Mouse (Mus musculus) frontal cortex, postnatal 36 days (tissue): ENCODE results near the gene Sstr2.
A peak's percentile ranks its signal among the peaks of the same experiment; 100 is the strongest.

ENCODE experiments used
- DNase-seq, 2 experiments: peaks; one replicate each; pipeline ENCODE4 v3.0.0; 2022; ENCODE audit warnings: low spot score in 2 of 2

The Sstr2 gene

DNA sequence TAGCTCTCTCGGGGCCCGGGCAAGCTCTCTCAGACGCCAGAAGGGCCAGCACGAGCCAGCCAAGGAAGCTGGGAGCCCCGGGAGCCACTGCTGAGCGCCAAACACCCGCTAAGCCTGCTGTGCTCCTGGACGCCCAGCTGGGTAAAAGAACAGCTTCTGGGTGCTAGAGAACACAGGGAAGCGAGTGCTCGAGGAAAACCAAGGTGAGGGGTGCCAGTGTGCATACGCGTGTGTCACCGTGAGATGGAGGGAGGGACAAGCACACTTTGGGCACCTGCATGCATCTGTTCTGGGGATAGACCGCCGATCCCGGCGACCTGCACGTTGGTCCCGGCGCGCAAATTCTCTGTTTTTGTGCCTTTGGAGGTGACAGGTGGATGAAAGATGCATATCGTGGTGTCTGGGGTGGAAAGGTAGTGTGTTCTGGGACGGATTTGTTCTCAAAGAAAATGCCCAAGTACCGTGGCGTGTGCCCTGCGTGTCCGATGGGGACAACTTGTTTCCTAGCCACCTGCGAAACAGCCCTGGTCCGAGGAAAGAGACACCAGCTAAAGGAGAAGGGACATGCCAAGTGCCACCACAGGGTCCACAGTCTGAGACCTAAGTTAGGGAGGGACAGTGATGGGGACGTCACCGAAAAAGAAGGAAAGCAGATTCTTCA, 408 bp downstream of the Sstr2 start:
- DNase-seq, result no peak

DNA sequence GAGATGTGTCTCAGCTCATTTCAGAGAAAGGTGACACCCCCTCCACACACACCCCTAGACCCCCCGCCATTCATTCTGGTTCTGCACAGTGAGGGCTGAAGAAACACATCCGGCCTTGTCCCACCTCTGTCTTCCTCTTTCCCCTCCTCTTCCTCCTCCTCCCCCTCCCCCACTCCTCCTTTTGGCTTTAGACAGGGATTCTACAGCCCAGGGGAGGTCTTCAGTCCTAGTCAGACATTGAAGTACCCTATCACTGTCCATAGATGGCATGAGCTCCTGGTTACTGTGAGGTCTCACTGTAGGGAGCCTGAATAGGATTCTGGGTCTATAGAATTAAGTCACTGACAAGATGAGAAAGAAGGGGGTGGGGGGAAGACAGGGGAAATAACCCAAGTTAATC, 1.9 kb downstream of the Sstr2 start:
- no peak for DNase-seq

DNA sequence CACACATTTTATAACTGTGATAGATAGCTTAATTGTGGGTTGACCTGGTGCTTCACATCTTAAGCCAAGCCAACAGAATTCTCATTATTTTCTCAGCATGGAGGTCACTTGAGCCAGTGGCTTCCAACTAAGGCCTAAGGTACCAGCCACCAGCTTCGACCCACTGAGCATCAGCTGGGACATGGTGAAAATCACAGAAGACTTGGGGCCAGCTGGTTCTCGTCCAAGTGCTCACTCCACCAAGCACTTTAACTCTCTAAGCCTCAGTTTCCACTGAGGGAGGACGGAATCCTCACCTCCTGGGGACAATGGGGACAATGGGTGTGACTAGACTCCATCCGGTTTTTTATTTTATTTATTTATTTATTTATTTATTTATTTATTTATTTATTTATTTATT, 2.9 kb downstream of the Sstr2 start:
- DNase-seq, result no peak

DNA sequence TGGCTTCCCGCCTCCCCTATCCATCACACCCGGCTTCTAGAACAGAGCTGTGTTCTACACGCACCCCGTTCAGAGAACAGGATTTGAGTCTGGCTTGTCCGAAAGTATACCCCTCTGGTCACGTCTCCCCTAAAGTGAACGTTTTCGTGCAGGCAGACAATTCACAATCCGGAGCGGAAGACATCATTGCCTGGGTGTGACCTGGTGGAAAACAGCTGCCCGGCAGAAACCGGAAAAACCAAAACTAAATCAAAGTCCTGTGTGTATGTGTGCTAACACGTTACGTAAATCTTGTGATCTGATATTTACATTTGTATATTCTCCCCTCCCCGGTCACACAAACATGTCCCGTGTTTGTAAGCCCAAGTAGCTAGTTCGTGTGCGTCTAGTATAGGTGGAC, 6.3 kb downstream of the Sstr2 start:
- no peak for DNase-seq

GRCm38 (mm10) chr11:113627785-113628184, 8.6 kb downstream of the Sstr2 start:
- DNase-seq, result no peak

DNA sequence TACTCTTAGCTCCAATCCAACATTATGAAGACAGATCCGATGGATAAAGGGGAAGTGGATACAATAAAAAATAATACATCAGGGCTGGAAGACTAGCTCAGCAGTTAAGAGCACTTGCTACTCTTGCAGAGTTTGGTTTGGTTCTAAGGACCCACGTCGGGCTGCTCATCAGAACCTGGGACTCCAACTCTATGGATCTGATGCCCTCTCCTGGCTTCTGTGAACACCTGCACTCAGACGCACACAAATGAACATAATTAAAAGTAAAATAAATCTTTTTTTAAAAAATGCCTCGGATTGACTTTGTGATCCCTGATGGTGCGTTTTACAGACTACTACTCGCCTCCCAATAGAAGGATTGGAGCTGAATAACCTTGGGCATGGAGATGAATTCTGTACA, 11.5 kb downstream of the Sstr2 start:
- DNase-seq, result no peak

DNA sequence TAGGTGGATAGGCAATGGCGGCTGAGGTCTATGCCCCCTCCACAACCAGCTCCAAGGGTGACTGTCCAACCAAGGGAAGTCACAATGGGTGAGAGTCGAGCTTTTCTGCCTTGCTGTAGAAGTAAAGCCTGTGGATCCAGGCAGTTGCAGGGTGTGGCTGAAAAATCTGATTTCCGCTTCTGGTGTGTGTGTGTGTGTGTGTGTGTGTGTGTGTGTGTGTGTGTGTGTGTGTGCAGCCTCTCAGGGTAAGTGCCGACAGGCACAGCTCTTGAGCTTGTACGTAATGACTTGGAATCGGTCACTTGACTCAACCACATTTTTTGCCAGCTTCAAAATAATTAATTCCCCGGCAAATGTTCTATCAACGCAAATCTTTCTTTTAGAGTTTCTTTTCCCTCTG, 12.2 kb downstream of the Sstr2 start:
- no peak for DNase-seq

DNA sequence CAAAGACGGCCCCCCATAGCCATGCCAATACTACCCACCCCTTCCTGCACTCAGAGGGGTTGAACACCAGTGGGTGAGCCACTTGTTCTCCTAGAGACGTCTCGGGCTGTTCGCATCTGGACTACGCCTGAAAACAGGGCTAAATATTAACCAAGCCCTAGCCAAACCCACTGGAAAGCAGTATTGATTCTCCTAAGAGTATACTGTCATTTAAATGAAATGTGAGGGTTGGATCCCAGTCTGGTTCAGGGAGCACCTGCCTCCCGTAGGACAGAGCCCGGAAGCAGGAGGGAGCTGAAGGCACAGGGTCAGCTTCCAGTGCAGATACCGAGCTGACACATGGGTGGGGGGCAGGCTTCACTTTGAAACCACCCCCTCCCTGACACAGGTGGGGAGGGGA, 12.7 kb downstream of the Sstr2 start:
- DNase-seq, result no peak

DNA sequence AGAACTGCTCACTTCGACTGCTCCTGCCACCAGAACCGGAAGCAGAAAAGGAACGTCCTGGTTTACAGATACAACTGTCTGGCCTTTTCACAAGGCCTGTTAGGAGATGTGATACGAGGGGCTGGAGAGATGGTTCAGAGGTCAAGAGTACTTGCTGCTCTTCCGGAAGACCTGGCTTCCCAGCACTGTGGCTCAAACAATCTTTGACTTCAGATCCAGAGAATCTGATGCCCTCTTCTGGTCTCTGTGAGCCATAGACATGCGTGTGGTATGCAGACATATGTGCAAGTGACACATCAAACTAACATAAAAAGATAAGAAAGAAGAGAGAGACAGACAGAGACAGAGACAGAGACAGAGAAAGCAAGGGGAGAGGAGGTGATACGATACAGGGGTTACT, 13.2 kb downstream of the Sstr2 start:
- no peak for DNase-seq

DNA sequence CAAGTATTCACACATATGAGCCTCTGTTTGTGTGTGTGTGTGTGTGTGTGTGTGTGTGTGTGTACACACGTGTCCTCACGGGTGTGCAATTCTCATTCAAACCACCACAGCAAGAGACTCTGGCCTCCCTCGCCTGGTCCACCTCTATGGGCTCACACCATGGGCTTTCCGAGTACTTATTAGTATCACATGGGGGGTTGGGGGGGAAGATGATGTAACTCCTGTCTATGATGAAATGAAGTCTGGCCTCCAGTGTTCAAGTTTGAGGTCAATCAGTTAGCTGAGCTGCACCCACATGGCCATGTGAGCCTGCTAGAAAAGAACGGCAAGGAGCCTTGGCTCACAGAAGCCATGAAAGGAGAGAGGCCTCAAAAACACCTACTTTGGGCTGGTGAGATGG, 14.3 kb downstream of the Sstr2 start:
- DNase-seq, result no peak

DNA sequence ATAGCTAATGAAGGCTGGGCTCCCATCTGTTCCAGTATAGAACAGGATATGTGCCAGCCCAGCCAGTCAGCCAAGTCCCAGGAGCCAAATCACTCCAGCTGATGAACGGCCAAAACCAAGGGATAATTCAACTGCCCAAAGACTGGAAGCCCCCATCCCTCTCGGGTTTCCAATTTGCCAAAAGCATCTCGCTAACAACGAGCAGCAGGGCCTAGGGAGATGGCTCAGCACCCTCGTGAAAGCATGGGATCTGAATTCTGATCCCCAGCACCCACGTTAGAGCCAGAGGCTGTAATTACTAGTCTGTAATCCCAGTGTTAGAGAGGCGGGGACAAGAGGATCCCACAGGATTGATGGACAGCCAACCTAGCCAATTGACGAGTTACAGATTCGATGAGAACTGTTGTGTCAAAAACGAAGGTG, 15.6 kb downstream of the Sstr2 start:
- DNase-seq, result no peak

DNA sequence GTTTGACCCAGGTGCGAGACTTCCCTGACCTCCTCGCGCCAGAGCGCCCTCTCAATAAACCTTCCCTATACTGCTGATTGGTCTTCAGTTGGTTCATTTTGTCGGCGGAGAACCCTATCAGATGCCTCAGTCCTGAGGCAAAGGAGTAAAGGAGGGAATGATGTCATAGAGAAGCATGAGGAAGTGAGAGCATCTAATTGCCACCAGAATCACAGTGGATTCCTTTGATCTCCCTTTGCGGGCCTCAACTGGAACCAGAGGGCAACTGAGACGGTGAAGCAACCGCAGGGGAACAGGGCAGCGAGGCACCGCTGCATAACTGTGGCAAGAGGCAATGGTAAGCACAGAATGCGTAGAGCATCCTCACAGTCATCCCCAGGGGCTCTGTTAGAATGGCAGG, 19.5 kb downstream of the Sstr2 start:
- no peak for DNase-seq

- DNase-seq, result no peak
Measured at GRCm38 (mm10) chr11:113645181-113645580, 26.0 kb downstream of the Sstr2 start.

DNA sequence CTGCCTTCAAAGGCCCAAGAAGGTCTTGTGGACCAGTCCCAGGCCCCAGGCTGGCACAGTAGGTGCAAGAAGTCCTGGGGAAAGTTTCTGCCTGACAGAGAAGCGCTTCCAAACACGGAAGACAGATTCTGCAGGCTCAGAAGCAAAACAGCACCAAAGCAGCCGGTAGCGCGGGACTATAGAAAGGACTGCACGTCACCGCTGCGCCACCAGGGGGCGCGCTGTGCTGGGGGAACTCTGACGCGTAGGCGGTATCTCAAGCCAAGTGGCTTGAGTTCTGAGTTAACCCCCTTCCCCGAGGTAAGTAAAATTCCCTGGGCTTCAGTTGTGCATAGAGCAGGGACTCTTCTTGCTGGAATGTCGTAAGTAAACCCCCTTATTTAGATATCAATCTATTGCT, 29.0 kb downstream of the Sstr2 start:
- DNase-seq, result peak; percentile 81 to 82

DNA sequence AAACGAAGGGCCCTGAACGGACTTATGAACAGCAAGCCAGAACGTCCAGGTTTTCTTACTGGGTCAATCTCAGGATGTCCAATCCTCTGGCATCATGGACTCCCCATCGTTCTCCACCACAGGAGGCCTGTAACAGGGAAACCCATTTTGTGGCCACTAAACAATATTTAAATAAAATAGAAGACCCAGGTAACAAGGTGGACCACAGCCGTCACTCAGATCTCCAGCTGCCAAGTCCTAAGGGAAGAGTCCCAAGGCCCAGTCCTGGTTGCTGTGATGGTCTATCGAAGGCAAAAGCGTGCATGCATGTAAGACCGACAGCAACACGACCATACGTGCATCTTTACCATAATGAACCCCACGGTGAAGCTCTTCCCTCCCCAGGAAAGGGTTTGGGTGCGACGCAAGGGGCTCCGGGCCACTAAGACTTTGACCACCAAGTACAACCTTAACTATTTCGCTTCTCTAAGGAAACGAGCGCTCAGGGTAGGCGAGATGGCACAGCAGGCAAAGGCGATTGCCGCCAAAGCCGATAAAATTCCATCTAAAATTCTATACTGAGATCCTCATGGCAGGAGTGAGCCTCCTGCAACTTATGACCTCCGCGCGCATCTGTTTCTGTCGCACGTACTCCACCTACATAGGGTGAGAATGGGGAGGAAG, 29.7 kb downstream of the Sstr2 start, which contains the start of gene Cog1:
Gene Cog1, plus strand, starts transcription at position 480 of the 663 bp plus-strand sequence.
- peak in 1 of 2 experiments; percentile 43 for DNase-seq

- DNase-seq, result peak; percentile 48 to 62
Measured at GRCm38 (mm10) chr11:113649353-113650210, 30.4 kb downstream of the Sstr2 start, which contains the start of gene Slc39a11. Slc39a11 (minus strand) TSS chr11:113650079.

DNA sequence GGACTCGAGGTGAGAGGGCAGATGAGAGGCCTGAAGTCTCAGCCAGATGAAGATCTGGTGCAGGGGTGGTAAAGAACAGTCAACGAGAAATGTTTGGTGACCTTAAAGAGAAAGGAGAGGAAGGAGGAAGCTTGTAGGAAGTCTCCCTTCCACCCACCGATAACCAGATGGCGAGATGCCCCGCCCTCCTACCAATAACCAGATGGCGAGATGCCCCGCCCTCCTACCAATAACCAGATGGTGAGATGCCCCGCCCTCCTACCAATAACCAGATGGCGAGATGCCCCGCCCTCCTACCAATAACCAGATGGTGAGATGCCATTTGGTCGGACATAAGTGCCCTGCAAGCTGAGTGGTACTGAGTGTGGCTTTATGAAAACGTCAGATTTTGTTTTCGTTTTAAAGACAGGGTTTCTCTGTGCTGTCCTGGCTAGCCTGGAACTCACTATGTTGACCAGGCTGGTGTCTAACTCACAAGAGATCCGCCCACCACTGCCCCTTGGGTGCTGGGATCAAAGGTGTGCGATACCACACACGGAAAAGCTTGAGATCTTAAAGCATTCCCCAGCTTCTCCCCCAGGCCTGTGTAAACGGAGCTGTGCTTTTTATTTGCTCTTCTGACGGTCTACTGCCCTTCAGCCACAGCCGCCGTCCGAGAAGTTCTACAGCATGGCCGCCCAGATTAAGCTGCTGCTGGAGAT, 32.2 kb downstream of the Sstr2 start:
- DNase-seq, result no peak

- no peak for DNase-seq
Measured at GRCm38 (mm10) chr11:113651907-113652273, 32.7 kb downstream of the Sstr2 start.

GRCm38 (mm10) chr11:113652516-113652915, 33.4 kb downstream of the Sstr2 start:
- DNase-seq, result no peak

DNA sequence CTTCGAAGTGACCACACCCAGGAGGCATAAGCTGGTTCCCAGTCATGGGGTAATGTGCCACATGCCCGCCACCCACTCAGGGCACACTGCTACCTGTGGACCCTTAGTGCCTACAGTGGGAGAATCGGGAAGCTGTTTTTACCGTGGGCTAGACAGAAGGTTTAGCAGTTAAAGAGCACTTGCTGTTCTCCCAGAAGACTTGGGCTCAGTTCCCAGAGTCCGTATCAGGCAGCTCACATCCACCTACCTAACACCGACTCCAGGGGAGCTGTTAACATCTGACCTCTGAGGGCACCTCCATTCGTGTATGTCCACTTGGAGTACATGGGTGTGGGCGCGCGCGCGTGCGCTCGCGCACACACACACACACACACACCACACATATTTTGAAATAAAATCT, 35.0 kb downstream of the Sstr2 start:
- DNase-seq, result peak in 1 of 2 experiments; percentile 29

- DNase-seq, result peak; percentile 50 to 74
Measured at GRCm38 (mm10) chr11:113654561-113655270, 35.6 kb downstream of the Sstr2 start.
